Mouse (Mus musculus) ES-E14 (cell line): ENCODE results near the gene Gm21983. TPM values are rescaled to one million over a fixed set of nuclear protein-coding genes. Genes with fewer than 3 reads are reported as not detected.
A peak's percentile ranks its signal among the peaks of the same experiment; 100 is the strongest.

Source experiments
- DNase-seq: peaks from one replicate; pipeline ENCODE4 v3.0.0-alpha.2; 2013; ENCODE audit warnings: low read depth, low spot score
- H3K27ac ChIP-seq: 2 replicates; pipeline ENCODE4 v1.5.1; 2012; ENCODE audit warnings: low read depth, mild to moderate bottlenecking, low read length, moderate library complexity, mixed read lengths; ENCODE audit not compliant: poor library complexity, insufficient read depth, severe bottlenecking
- H3K36me3 ChIP-seq: 2 replicates; pipeline ENCODE4 v1.6.1; 2012; ENCODE audit warnings: mild to moderate bottlenecking, low read length, moderate library complexity, mixed read lengths; ENCODE audit not compliant: control insufficient read depth, poor library complexity, insufficient read depth, severe bottlenecking
- H3K4me1 ChIP-seq, 2 experiments: fragments of 150-350 bp in 1 of 2; sonication (generic) in 1 of 2; 2 replicates each; pipeline ENCODE4 v1.6.1; 2012; ENCODE audit warnings: low read length in 2 of 2, mild to moderate bottlenecking in 1 of 2, mixed read lengths in 1 of 2; ENCODE audit not compliant: control insufficient read depth in 2 of 2, insufficient read depth in 2 of 2, poor library complexity in 1 of 2
- H3K4me3 ChIP-seq, 2 experiments: fragments of 150-350 bp in 1 of 2; sonication (generic) in 1 of 2; 2 replicates each; pipeline ENCODE4 v1.5.1; 2012; ENCODE audit warnings: low read length in 2 of 2, low read depth in 1 of 2, mild to moderate bottlenecking in 1 of 2, mixed read lengths in 1 of 2; ENCODE audit not compliant: insufficient read depth in 1 of 2, poor library complexity in 1 of 2, severe bottlenecking in 1 of 2
- H3K9ac ChIP-seq: 2 replicates; pipeline ENCODE4 v1.6.1; 2012; ENCODE audit warnings: low read depth, mild to moderate bottlenecking, low read length, mixed read lengths; ENCODE audit not compliant: poor library complexity, insufficient read depth, severe bottlenecking
- H3K9me3 ChIP-seq: fragments of 150-350 bp; sonication (generic); 2 replicates; pipeline ENCODE4 v1.6.1; 2012; ENCODE audit warnings: low read depth, mild to moderate bottlenecking, low read length; ENCODE audit not compliant: control insufficient read depth, insufficient read depth
- CHD2 ChIP-seq: IDR thresholded peaks from 2 replicates; pipeline ENCODE4 v1.6.1; 2014; ENCODE audit warnings: mild to moderate bottlenecking, low read depth, low read length, inconsistent platforms
- HCFC1 ChIP-seq: IDR thresholded peaks from 2 replicates; pipeline ENCODE4 v1.6.1; 2012; ENCODE audit warnings: low read length, inconsistent platforms, borderline replicate concordance; ENCODE audit not compliant: insufficient read depth
- MAFK ChIP-seq: IDR thresholded peaks from 2 replicates; pipeline ENCODE4 v1.6.1; 2014; ENCODE audit warnings: mild to moderate bottlenecking, low read depth, low read length, inconsistent platforms; ENCODE audit not compliant: insufficient read depth
- ZC3H11A ChIP-seq: IDR thresholded peaks from 2 replicates; pipeline ENCODE4 v1.6.1; 2012; ENCODE audit warnings: low read depth, mild to moderate bottlenecking, inconsistent platforms, low read length, borderline replicate concordance
- ZNF384 ChIP-seq: IDR thresholded peaks from 2 replicates; pipeline ENCODE4 v1.6.1; 2012; ENCODE audit warnings: low read depth, low read length, inconsistent platforms
- in situ Hi-C, 2 experiments: fragments of 600-800 bp; cut with MboI; formaldehyde crosslinking; loops; one replicate each; pipeline ENCODE4 v1.15.1; 2025; ENCODE audit warnings: low sequenced_read_pairs in 2 of 2, inconsistent platforms in 1 of 2; ENCODE audit not compliant: unreplicated experiment in 2 of 2
- total RNA-seq: library from RNA; depleted of rRNA; stranded (reverse); fragments of 300-350 nt; gene quantifications from 2 replicates; pipeline ENCODE4 v1.2.3, GENCODE M21; 2012

Gm21983 gene
- total RNA-seq, 1 experiment, result not detected

- no peaks in the 10 kb centered on the region for H3K9me3 ChIP-seq
- H3K4me3 ChIP-seq, result peak overlapping the region; percentile 82 to 89
- peaks cover 6 to 29% of the 10 kb centered on the region in 2 experiments; a peak in 2 of 4 replicates for H3K4me1 ChIP-seq
- in situ Hi-C loops, result no loop called here
- DNase-seq, result no peak
- no peak for TF ChIP-seq MAFK
- no peak for TF ChIP-seq CHD2
- TF ChIP-seq ZC3H11A, result no peak
- no peak for TF ChIP-seq ZNF384
- TF ChIP-seq HCFC1, result no peak
- H3K9ac ChIP-seq, result peak overlapping the region; percentile 83
- H3K36me3 ChIP-seq, result no peaks in the 10 kb centered on the region; the same call in 1 of the 2 replicates
- no peak overlapping the region for H3K27ac ChIP-seq
These were observed 46.4 kb upstream of the Gm21983 start for GRCm38 (mm10) chr7:27227276-27227675.

- peak overlapping the region; percentile 1; the same call in 1 of the 2 replicates for H3K9ac ChIP-seq
- H3K4me1 ChIP-seq, result peaks cover 4 to 28% of the 10 kb centered on the region in 2 experiments; a peak in 2 of 4 replicates
- DNase-seq, result no peak
- in situ Hi-C loops, result no loop called here
- H3K36me3 ChIP-seq, result no peaks in the 10 kb centered on the region; the same call in 1 of the 2 replicates
- H3K9me3 ChIP-seq, result no peaks in the 10 kb centered on the region
- TF ChIP-seq ZC3H11A (no peak), CHD2 (no peak), ZNF384 (no peak), HCFC1 (no peak), MAFK (no peak)
- no peak overlapping the region for H3K4me3 ChIP-seq
- no peak overlapping the region for H3K27ac ChIP-seq
These were observed 44.1 kb upstream of the Gm21983 start for GRCm38 (mm10) chr7:27224877-27225575.

GRCm38 (mm10) chr7:27222538-27222937 lies 41.7 kb upstream of the Gm21983 start:
- peaks cover 5% of the 10 kb centered on the region; the same call in 1 of the 2 replicates for H3K36me3 ChIP-seq
- H3K4me1 ChIP-seq, result peaks cover 4 to 30% of the 10 kb centered on the region in 2 experiments; a peak in 2 of 4 replicates
- no peak overlapping the region for H3K9ac ChIP-seq
- in situ Hi-C loops, result no loop called here
- no peak for DNase-seq
- no peak overlapping the region for H3K4me3 ChIP-seq
- TF ChIP-seq MAFK, result no peak
- TF ChIP-seq CHD2, result no peak
- no peak for TF ChIP-seq ZC3H11A
- no peak for TF ChIP-seq ZNF384
- no peak for TF ChIP-seq HCFC1
- H3K27ac ChIP-seq, result no peak overlapping the region
- H3K9me3 ChIP-seq, result no peaks in the 10 kb centered on the region

- Histone ChIP-seq H3K4me3 (no peak overlapping the region), H3K27ac (no peak overlapping the region), H3K9me3 (no peaks in the 10 kb centered on the region), H3K4me1 (peaks cover 4 to 30% of the 10 kb centered on the region in 2 experiments; a peak in 2 of 4 replicates), H3K36me3 (peaks cover 5% of the 10 kb centered on the region; the same call in 1 of the 2 replicates), H3K9ac (no peak overlapping the region)
- TF ChIP-seq CHD2 (no peak), HCFC1 (no peak)
- in situ Hi-C loops, result no loop called here
- no peak for DNase-seq
These were observed 41.1 kb upstream of the Gm21983 start for GRCm38 (mm10) chr7:27221939-27222338.
